Mouse (Mus musculus): Measurements from ENCODE around the gene Erich6.
"Not testable (repeated sequence)": the region's sequence is repeated elsewhere in the genome, so short reads cannot be mapped to it uniquely, and the experiment has no call there.

The Erich6 gene

GRCm38 (mm10) chr3:58646180-58646579, 9.2 kb upstream of the Erich6 start:
- DNase-seq = no peak

- DNase-seq = no peak
Measured at GRCm38 (mm10) chr3:58631693-58632092, 5.3 kb downstream of the Erich6 start.

GRCm38 (mm10) chr3:58624981-58625380, 12.0 kb downstream of the Erich6 start:
- DNase-seq = no peak

GRCm38 (mm10) chr3:58622665-58623394, 14.2 kb downstream of the Erich6 start:
- no peak for DNase-seq

DNA sequence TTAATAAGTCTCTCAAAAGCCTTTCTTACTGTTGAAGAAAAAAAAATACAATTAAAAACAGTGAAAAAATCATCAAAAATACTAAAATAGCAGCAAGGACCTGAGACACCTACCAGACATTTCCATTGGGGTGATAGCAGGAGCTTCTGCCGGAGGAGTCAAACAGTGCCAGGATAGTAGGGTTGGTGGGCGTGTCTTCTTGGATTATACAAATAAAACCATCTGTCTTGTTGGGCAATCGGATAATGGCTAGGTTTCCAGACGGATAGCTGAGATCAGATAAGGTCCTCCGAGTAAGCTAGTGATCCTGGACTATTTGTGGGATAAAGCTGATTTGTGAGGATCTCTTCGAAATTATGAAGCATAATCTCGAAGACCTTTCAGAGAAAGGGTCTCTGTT, 15.9 kb downstream of the Erich6 start:
- no peak for DNase-seq

GRCm38 (mm10) chr3:58609985-58610384, 27.0 kb downstream of the Erich6 start:
- DNase-seq = no peak

DNA sequence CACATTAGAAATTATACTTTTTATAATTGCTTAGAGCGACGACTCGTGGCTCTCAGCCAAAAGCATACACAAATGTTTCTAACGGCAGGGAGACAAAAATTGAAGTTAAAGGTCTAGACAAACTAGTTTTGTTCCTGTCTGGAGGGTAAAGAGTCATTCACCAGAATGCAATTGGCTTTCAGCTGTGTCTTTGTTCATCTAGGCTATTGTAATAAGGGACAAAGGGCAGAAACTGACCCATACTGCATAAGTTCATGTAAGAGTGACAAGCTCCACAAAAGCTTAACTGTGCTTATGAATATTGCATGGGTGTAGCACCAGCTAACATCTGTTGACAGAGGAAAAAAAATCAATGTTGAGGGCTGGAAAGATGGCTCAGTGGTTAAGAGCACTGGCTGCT, 28.5 kb downstream of the Erich6 start:
- no peak for DNase-seq

GRCm38 (mm10) chr3:58593623-58594022, 43.4 kb downstream of the Erich6 start:
- no peak for DNase-seq

DNA sequence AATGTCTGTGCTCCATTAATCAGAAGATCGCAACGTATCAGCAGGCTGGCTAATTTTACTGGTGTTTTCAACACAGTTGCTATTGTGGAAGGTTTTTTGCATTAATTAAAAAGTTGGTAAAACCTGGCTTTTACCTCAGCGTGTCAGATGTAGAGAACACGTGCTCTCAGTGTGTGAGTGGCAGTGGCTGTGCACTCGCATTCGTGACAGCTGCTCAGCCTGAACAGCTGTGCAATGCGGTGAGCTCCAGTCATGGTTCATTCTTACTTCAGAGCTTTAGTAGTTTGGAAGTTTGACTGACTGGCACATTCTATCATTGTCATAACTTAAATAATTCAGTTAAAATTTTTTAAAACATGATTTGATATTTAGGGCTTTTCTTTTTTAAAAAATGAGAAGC, 44.3 kb downstream of the Erich6 start:
- not testable (repeated sequence) for DNase-seq

GRCm38 (mm10) chr3:58590544-58590943, 46.5 kb downstream of the Erich6 start:
- DNase-seq = not testable (repeated sequence)

- peak; percentile 64 for DNase-seq
Measured at GRCm38 (mm10) chr3:58582788-58583426, 54.1 kb downstream of the Erich6 start.

DNA sequence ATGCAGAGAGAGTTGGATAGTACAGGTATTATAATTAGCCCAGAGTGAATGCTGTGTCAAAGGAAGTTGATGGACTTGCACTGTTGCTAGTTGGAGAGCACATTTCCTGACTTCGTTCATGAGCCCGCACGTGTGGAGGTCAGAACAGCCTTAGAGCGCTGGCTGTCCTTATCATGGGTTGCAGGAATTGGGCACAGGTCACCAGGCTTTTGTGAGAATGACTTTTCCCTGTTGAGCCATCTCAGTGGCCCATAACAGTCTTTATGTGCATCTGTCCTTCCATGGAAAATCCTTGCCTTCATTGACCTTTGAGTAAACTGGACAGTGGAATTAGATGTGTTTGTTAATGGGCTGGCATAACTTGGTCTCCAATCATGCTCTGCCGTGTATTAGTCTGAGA, 54.7 kb downstream of the Erich6 start:
- peak; percentile 9 for DNase-seq

DNA sequence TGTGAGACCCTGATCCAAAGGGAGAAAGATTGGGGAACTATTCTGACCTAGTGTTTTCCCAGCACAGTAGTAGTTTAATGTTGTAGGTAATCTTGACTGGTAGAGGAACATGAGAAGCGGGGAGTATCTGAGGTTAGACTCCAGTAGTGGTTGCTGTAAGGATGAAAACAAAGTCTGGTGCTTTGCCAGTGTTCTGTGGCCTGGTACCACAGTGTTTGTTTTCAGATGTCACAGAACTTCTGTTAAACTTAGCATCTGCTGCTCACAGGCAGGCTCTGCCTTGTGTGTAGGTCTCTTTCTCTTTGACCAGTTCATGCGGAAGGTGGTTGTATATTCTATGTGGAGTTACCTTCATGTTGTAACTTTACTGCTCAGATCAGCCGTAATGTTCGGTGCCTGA, 55.5 kb downstream of the Erich6 start:
- DNase-seq = no peak

DNA sequence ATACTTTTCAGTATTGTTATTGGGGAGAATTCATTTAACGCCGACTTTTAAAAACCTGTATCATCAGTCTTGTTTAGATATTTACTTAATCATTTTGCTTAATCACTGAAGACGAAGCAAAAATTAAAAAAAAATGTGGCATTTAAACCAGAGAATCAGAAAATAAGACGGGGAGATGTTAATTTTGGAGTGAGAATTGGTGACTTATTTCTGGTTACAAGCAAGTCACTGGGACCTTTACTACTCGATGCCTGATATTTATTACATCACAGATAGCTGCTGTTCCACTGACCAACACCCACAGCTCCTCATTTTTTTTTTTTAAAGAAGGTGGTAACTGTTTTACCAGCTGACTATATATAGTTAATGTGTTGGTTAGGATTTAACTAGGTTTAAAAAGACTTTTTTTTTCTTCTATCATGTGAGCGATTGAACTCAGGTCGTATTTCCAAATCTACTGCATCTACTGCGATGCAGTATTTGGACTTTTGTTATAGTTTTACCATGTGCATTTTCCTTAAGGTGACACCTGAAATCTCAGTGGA, 59.4 kb downstream of the Erich6 start:
- peak; percentile 67 for DNase-seq

GRCm38 (mm10) chr3:58577067-58577503, 59.9 kb downstream of the Erich6 start:
- DNase-seq = peak; percentile 69

DNA sequence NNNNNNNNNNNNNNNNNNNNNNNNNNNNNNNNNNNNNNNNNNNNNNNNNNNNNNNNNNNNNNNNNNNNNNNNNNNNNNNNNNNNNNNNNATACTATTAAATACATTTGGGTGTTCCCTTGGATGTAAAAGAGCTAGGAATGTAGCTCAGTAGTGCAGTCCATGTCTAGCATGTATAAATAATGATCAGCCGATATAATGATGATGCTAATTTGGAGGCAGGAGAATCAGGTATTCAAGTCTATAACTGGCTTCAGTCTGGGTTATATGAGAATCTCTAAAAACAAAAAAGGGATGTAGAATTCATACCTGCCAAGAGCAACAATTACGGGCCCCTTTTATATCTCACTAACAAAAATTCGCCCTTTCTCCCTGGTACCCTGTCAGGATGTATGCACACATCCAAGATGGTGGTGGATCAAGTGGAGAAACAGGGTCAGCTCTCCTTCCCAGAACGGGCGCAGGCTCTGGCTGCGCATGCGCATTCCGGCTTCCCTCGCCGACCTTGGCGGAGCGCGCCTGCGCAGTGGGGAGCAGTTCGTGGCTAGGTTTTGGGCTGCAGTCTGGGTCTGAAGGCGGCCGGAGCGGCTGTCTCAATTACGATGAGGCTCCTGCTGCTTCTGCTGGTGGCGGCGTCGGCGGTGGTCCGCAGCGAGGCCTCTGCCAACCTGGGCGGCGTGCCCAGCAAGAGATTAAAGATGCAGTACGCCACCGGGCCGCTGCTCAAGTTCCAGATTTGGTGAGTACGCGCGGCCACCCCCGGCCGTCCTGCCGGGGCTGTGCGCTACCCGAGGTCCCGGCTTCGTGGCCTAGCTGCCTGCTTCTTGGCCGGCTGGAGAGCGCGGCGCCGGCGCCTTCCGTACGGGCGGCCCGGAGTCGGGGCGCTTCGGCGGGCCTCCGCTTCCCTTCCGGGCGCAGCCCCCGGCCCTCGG, 60.6 kb downstream of the Erich6 start, which contains the start of gene Selenot:
Selenot (plus strand) TSS at position 500 of the 930 bp plus-strand sequence.
- DNase-seq = peak; percentile 97

DNA sequence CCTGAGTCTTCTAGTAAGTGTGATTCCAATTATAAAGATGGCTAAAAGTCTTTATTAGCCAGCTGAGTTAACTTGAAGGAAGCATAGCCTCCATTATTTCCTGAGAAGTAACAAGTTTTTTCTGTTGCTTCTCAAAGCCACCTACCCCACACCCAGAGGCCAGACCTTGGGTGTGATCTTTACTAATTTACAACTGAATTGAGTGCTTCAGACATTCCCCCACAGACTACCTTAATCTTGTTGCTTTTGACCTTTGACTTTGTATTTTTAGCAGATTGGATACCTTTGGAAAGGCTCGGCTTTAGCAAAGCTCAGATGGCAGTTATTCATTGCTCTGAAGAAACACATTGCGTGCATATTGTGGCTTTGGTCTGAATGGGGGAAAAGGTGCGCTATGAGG, 66.2 kb downstream of the Erich6 start:
- DNase-seq = no peak

Data from kidney, adult 9 months (tissue).